Mouse (Mus musculus) hindbrain, embryonic 11.5 days (tissue): ENCODE measurements at regions not wholly inside any gene's neighbourhood (a gene's known extent, or its start where the extent isn't known, plus 50 kb on each side); places are given as distances from the start of the nearest gene placed in this dataset.

Experiments used
- ATAC-seq: fragments of 200-750 bp; cut with Nextera tagmentation; 2 replicates; pipeline ENCODE4 v1.8.0; 2017; ENCODE audit warnings: mild to moderate bottlenecking, moderate TSS enrichment, moderate library complexity; ENCODE audit not compliant: low FRiP score
- DNase-seq: peaks from one replicate; pipeline ENCODE4 v3.0.0-alpha.2; 2015; ENCODE audit warnings: low spot score
- H3K27ac ChIP-seq: fragments of 300-500 bp; sonication (generic); 2 replicates; pipeline ENCODE4 v1.5.1; 2014; ENCODE audit warnings: mild to moderate bottlenecking, low read depth, low read length
- H3K27me3 ChIP-seq: fragments of 300-500 bp; sonication (generic); 2 replicates; pipeline ENCODE4 v1.6.1; 2014; ENCODE audit warnings: mild to moderate bottlenecking, low read length, moderate library complexity, mixed read lengths; ENCODE audit not compliant: control insufficient read depth, insufficient read depth
- H3K36me3 ChIP-seq: fragments of 300-500 bp; sonication (generic); 2 replicates; pipeline ENCODE4 v1.6.1; 2014; ENCODE audit warnings: mild to moderate bottlenecking, low read length, moderate library complexity, mixed read lengths; ENCODE audit not compliant: control insufficient read depth, insufficient read depth
- H3K4me1 ChIP-seq: fragments of 300-500 bp; sonication (generic); replicated peaks from 2 replicates; pipeline ENCODE4 v1.6.1; 2014; ENCODE audit warnings: low read length, mixed read lengths; ENCODE audit not compliant: control insufficient read depth, insufficient read depth
- H3K4me2 ChIP-seq: fragments of 300-500 bp; sonication (generic); replicated peaks from 2 replicates; pipeline ENCODE4 v1.6.1; 2014; ENCODE audit warnings: mild to moderate bottlenecking, low read depth, low read length
- H3K4me3 ChIP-seq: fragments of 300-500 bp; sonication (generic); 2 replicates; pipeline ENCODE4 v1.5.1; 2014; ENCODE audit warnings: low read depth, low read length
- H3K9ac ChIP-seq: fragments of 300-500 bp; sonication (generic); 2 replicates; pipeline ENCODE4 v1.6.1; 2014; ENCODE audit warnings: low read depth, low read length
- H3K9me3 ChIP-seq: fragments of 300-500 bp; sonication (generic); 2 replicates; pipeline ENCODE4 v1.6.1; 2016; ENCODE audit warnings: low read length; ENCODE audit not compliant: control insufficient read depth
- WGBS: fragments of 180-500 bp; shearing (Covaris S2); extraction: QIAGEN DNeasy Blood & Tissue Kit; methylation state at CpG from one replicate; pipeline ENCODE4 v1.1.7; 2014; 5-methylcytosine and 5-hydroxymethylcytosine counted together

- no peak overlapping the region for H3K27ac ChIP-seq
- no peaks in the 10 kb centered on the region for H3K27me3 ChIP-seq
- no peak overlapping the region for H3K4me3 ChIP-seq
- DNase-seq (no peak), ATAC-seq (no peak)
- 82% methylated on average over 1 of the region's 1 CpGs for WGBS
- H3K9ac ChIP-seq, result no peak overlapping the region
- H3K4me1 ChIP-seq, result no peaks in the 10 kb centered on the region
- no peaks in the 10 kb centered on the region for H3K36me3 ChIP-seq
- H3K4me2 ChIP-seq, result no peak overlapping the region
- no peaks in the 10 kb centered on the region for H3K9me3 ChIP-seq
These were observed 805.2 kb downstream of the Olfm4 start for GRCm38 (mm10) chr14:80789131-80789530.

- H3K9ac ChIP-seq, result no peak overlapping the region
- no peak overlapping the region for H3K4me2 ChIP-seq
- H3K4me1 ChIP-seq, result no peaks in the 10 kb centered on the region
- H3K9me3 ChIP-seq, result no peaks in the 10 kb centered on the region
- ATAC-seq (no peak), DNase-seq (no peak)
- 86% methylated on average over 6 of the region's 6 CpGs for WGBS
- H3K27ac ChIP-seq, result no peak overlapping the region
- no peak overlapping the region for H3K4me3 ChIP-seq
- H3K27me3 ChIP-seq, result no peaks in the 10 kb centered on the region
- H3K36me3 ChIP-seq, result no peaks in the 10 kb centered on the region
These were observed 815.6 kb downstream of the Olfm4 start for GRCm38 (mm10) chr14:80799370-80799959.

- Histone ChIP-seq H3K9ac (no peak overlapping the region), H3K4me2 (no peak overlapping the region), H3K27ac (no peak overlapping the region), H3K36me3 (no peaks in the 10 kb centered on the region), H3K4me3 (no peak overlapping the region), H3K9me3 (no peaks in the 10 kb centered on the region), H3K4me1 (no peaks in the 10 kb centered on the region), H3K27me3 (no peaks in the 10 kb centered on the region)
- WGBS, result 86% methylated on average over 3 of the region's 3 CpGs
- ATAC-seq, result no peak
- DNase-seq, result no peak
These were observed 846.6 kb downstream of the Olfm4 start for GRCm38 (mm10) chr14:80830476-80830875.

GRCm38 (mm10) chr14:80844550-80844949 is 860.7 kb downstream of the Olfm4 start:
- H3K27me3 ChIP-seq, result no peaks in the 10 kb centered on the region
- no peak for DNase-seq
- no peak for ATAC-seq
- no peaks in the 10 kb centered on the region for H3K9me3 ChIP-seq
- no peak overlapping the region for H3K4me2 ChIP-seq
- WGBS, result 81% methylated on average over 4 of the region's 4 CpGs
- no peak overlapping the region for H3K4me3 ChIP-seq
- H3K36me3 ChIP-seq, result no peaks in the 10 kb centered on the region
- no peak overlapping the region for H3K27ac ChIP-seq
- no peak overlapping the region for H3K9ac ChIP-seq
- H3K4me1 ChIP-seq, result no peaks in the 10 kb centered on the region

- ATAC-seq (peak; percentile 90), DNase-seq (peak; percentile 86)
- H3K4me3 ChIP-seq, result no peak overlapping the region
- H3K36me3 ChIP-seq, result no peaks in the 10 kb centered on the region
- WGBS, result 23% methylated on average over 14 of the region's 14 CpGs
- H3K9me3 ChIP-seq, result no peaks in the 10 kb centered on the region
- H3K4me2 ChIP-seq, result peak overlapping the region; percentile 28; the same call in 1 of the 2 replicates
- H3K4me1 ChIP-seq, result no peaks in the 10 kb centered on the region
- H3K27me3 ChIP-seq, result no peaks in the 10 kb centered on the region
- no peak overlapping the region for H3K27ac ChIP-seq
- H3K9ac ChIP-seq, result 0 out of 2 replicates have a peak overlapping the region, but pooled peaks have one; percentile 19
These were observed 861.8 kb downstream of the Olfm4 start for GRCm38 (mm10) chr14:80845576-80846269.

- no peaks in the 10 kb centered on the region for H3K9me3 ChIP-seq
- no peak overlapping the region for H3K27ac ChIP-seq
- ATAC-seq (peak; percentile 74), DNase-seq (peak; percentile 15)
- H3K4me1 ChIP-seq, result no peaks in the 10 kb centered on the region
- no peaks in the 10 kb centered on the region for H3K36me3 ChIP-seq
- no peak overlapping the region for H3K9ac ChIP-seq
- H3K4me2 ChIP-seq, result no peak overlapping the region
- no peaks in the 10 kb centered on the region for H3K27me3 ChIP-seq
- 92% methylated on average over 9 of the region's 9 CpGs for WGBS
- no peak overlapping the region for H3K4me3 ChIP-seq
These were observed 862.7 kb downstream of the Olfm4 start for GRCm38 (mm10) chr14:80846420-80847083.
